Mouse (Mus musculus) kidney, embryonic 14.5 days (tissue): Measurements from ENCODE around the gene Map3k1. TPM values are rescaled to one million over a fixed set of nuclear protein-coding genes. Genes with fewer than 3 reads are reported as not detected.

Experiments used
- ATAC-seq: fragments of 200-750 bp; cut with Nextera tagmentation; 2 replicates; pipeline ENCODE4 v1.8.0; 2017; ENCODE audit warnings: moderate number of reproducible peaks, mild to moderate bottlenecking, moderate TSS enrichment, moderate library complexity; ENCODE audit not compliant: low FRiP score, low TSS enrichment
- H3K27ac ChIP-seq: fragments of 300-500 bp; sonication (generic); 2 replicates; pipeline ENCODE4 v1.5.1; 2014; ENCODE audit warnings: low read depth, mild to moderate bottlenecking, low read length, moderate library complexity, mixed read lengths
- H3K27me3 ChIP-seq: fragments of 300-500 bp; sonication (generic); 2 replicates; pipeline ENCODE4 v1.6.1; 2014; ENCODE audit warnings: mild to moderate bottlenecking, low read length; ENCODE audit not compliant: control insufficient read depth, insufficient read depth
- H3K36me3 ChIP-seq: fragments of 300-500 bp; sonication (generic); 2 replicates; pipeline ENCODE4 v1.6.1; 2014; ENCODE audit warnings: low read length, mixed read lengths; ENCODE audit not compliant: control insufficient read depth, insufficient read depth
- H3K4me1 ChIP-seq: fragments of 300-500 bp; sonication (generic); 2 replicates; pipeline ENCODE4 v1.6.1; 2014; ENCODE audit warnings: low read length, mixed read lengths; ENCODE audit not compliant: control insufficient read depth, insufficient read depth
- H3K4me2 ChIP-seq: fragments of 300-500 bp; sonication (generic); replicated peaks from 2 replicates; pipeline ENCODE4 v1.6.1; 2014; ENCODE audit warnings: low read depth, mild to moderate bottlenecking, low read length
- H3K4me3 ChIP-seq: fragments of 300-500 bp; sonication (generic); 2 replicates; pipeline ENCODE4 v1.5.1; 2014; ENCODE audit warnings: mild to moderate bottlenecking, low read length
- H3K9ac ChIP-seq: fragments of 300-500 bp; sonication (generic); 2 replicates; pipeline ENCODE4 v1.6.1; 2014; ENCODE audit warnings: low read depth, mild to moderate bottlenecking, low read length, moderate library complexity
- H3K9me3 ChIP-seq: fragments of 300-500 bp; sonication (generic); 2 replicates; pipeline ENCODE4 v1.6.1; 2016; ENCODE audit warnings: low read length; ENCODE audit not compliant: control insufficient read depth
- WGBS: fragments of 180-500 bp; shearing (Covaris S2); extraction: QIAGEN DNeasy Blood & Tissue Kit; methylation state at CpG from one replicate; pipeline ENCODE4 v1.1.7; 2014; 5-methylcytosine and 5-hydroxymethylcytosine counted together
- polyA plus RNA-seq: library from polyadenylated mRNA; unstranded; fragments of >200 nt; fragmentation: Nextera tagmentation; extraction: Ambion mirVana; gene quantifications from 2 replicates; pipeline ENCODE4 v1.2.1, GENCODE M21; 2014

Map3k1 gene
- polyA plus RNA-seq, 1 experiment from 2014 or later = 38.4 TPM

- 74% methylated on average over 11 of the region's 11 CpGs for WGBS
- H3K36me3 ChIP-seq = no peaks in the 10 kb centered on the region
- H3K27me3 ChIP-seq = no peaks in the 10 kb centered on the region
- H3K4me3 ChIP-seq = no peak overlapping the region
- H3K27ac ChIP-seq = no peak overlapping the region
- ATAC-seq = no peak
- no peak overlapping the region for H3K4me2 ChIP-seq
- no peaks in the 10 kb centered on the region for H3K4me1 ChIP-seq
- H3K9ac ChIP-seq = no peak overlapping the region
- H3K9me3 ChIP-seq = no peaks in the 10 kb centered on the region
These were observed 25.8 kb upstream of the Map3k1 start for GRCm38 (mm10) chr13:111834613-111835012.

GRCm38 (mm10) chr13:111829473-111829872 lies 20.7 kb upstream of the Map3k1 start:
- ATAC-seq = 0 out of 2 replicates have a peak, but pooled peaks have one; percentile 55
- 32% methylated on average over 2 of the region's 2 CpGs for WGBS

GRCm38 (mm10) chr13:111827481-111827880 lies 18.7 kb upstream of the Map3k1 start:
- Histone ChIP-seq H3K4me1 (no peaks in the 10 kb centered on the region), H3K4me3 (no peak overlapping the region), H3K27ac (no peak overlapping the region), H3K9me3 (no peaks in the 10 kb centered on the region), H3K27me3 (no peaks in the 10 kb centered on the region), H3K9ac (no peak overlapping the region), H3K36me3 (no peaks in the 10 kb centered on the region), H3K4me2 (no peak overlapping the region)
- ATAC-seq = no peak
- WGBS = 74% methylated on average over 4 of the region's 4 CpGs

More at GRCm38 (mm10) chr13:111829473-111829872, 20.7 kb upstream of the Map3k1 start:
- no peaks in the 10 kb centered on the region for H3K4me1 ChIP-seq
- H3K27me3 ChIP-seq = no peaks in the 10 kb centered on the region
- H3K9ac ChIP-seq = no peak overlapping the region
- no peaks in the 10 kb centered on the region for H3K9me3 ChIP-seq
- no peak overlapping the region for H3K27ac ChIP-seq
- H3K36me3 ChIP-seq = no peaks in the 10 kb centered on the region
- H3K4me2 ChIP-seq = no peak overlapping the region
- H3K4me3 ChIP-seq = no peak overlapping the region

DNA sequence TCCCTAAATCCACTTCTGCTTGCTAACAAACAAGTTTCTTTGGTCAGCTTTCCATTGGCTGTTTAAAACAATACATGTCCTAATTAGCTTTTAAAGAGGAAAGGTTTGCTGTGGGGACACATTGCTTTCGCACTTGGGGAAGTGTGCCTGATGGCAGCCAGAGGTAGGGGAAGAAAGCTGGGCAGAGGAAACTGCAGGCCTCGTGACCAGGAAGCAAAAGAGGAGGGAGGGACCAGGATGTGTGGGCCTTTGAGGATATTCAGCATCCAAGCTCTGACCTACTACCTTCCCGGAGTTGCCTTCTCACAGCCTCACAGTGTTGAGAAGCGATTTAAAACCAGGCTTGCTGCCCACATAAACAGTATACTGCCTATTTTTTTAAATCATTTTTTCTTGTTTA lies 15.4 kb upstream of the Map3k1 start:
- Histone ChIP-seq H3K4me1 (0 out of 2 replicates have a peak, but pooled peaks cover 2% of the 10 kb centered on the region), H3K4me2 (no peak overlapping the region), H3K9me3 (no peaks in the 10 kb centered on the region), H3K27me3 (no peaks in the 10 kb centered on the region), H3K36me3 (no peaks in the 10 kb centered on the region), H3K27ac (no peak overlapping the region), H3K9ac (no peak overlapping the region), H3K4me3 (no peak overlapping the region)
- no peak for ATAC-seq
- 58% methylated on average over 4 of the region's 4 CpGs for WGBS

GRCm38 (mm10) chr13:111821727-111822375 lies 13.1 kb upstream of the Map3k1 start:
- H3K4me1 ChIP-seq = 0 out of 2 replicates have a peak, but pooled peaks cover 2% of the 10 kb centered on the region
- no peak overlapping the region for H3K4me2 ChIP-seq
- no peak overlapping the region for H3K4me3 ChIP-seq
- H3K9me3 ChIP-seq = no peaks in the 10 kb centered on the region
- no peak overlapping the region for H3K27ac ChIP-seq
- no peaks in the 10 kb centered on the region for H3K36me3 ChIP-seq
- 89% methylated on average over 7 of the region's 7 CpGs for WGBS
- H3K9ac ChIP-seq = no peak overlapping the region
- H3K27me3 ChIP-seq = no peaks in the 10 kb centered on the region
- ATAC-seq = no peak

DNA sequence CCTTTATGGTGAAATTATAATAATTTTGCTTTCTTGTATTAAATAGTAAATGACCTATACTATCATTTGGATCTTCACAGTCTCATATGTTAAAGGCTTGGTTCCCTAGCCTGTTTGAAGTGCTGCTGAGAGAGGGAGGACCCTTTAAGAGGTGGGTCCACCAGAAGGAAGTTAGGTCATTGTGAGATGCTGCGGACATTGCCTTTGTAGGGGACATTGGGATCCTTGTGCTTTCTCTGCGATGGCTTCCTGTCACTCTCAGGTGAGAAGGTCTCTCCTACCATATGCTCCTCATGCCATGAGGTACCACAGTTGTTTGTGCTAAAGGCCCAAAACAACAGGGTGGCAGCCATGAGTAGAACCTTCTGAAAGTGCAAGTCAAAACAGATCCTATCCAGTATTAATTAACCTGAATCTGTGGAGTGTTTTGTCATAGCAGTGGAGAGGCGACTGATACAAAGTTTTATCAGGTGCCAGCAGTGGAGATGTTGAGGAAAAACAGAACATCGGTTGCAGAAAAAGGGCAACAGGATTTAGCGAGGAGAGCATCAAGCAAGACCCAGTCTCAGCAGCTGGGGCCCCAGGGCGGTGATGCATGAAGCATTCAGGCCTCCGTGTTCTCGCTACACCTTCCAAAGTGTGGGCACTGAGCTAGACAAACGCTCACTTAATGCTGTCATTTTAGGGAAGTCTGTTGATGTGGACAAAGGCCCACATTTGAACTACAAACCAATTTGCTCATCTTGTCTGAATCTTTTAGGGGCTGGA lies 11.0 kb upstream of the Map3k1 start:
- WGBS = 65% methylated on average over 9 of the region's 9 CpGs
- ATAC-seq = no peak
- Histone ChIP-seq H3K4me1 (0 out of 2 replicates have a peak, but pooled peaks cover 2% of the 10 kb centered on the region), H3K4me2 (no peak overlapping the region), H3K36me3 (no peaks in the 10 kb centered on the region), H3K9ac (no peak overlapping the region), H3K9me3 (peaks cover 4% of the 10 kb centered on the region; the same call in 1 of the 2 replicates), H3K27me3 (no peaks in the 10 kb centered on the region), H3K27ac (no peak overlapping the region), H3K4me3 (no peak overlapping the region)

- H3K9ac ChIP-seq = no peak overlapping the region
- no peak for ATAC-seq
- peaks cover 5% of the 10 kb centered on the region; the same call in 1 of the 2 replicates for H3K9me3 ChIP-seq
- H3K4me2 ChIP-seq = no peak overlapping the region
- H3K27ac ChIP-seq = no peak overlapping the region
- WGBS = 88% methylated on average over 4 of the region's 4 CpGs
- H3K4me1 ChIP-seq = 0 out of 2 replicates have a peak, but pooled peaks cover 2% of the 10 kb centered on the region
- no peaks in the 10 kb centered on the region for H3K27me3 ChIP-seq
- no peaks in the 10 kb centered on the region for H3K36me3 ChIP-seq
- no peak overlapping the region for H3K4me3 ChIP-seq
These were observed 10.3 kb upstream of the Map3k1 start for GRCm38 (mm10) chr13:111819106-111819505.

DNA sequence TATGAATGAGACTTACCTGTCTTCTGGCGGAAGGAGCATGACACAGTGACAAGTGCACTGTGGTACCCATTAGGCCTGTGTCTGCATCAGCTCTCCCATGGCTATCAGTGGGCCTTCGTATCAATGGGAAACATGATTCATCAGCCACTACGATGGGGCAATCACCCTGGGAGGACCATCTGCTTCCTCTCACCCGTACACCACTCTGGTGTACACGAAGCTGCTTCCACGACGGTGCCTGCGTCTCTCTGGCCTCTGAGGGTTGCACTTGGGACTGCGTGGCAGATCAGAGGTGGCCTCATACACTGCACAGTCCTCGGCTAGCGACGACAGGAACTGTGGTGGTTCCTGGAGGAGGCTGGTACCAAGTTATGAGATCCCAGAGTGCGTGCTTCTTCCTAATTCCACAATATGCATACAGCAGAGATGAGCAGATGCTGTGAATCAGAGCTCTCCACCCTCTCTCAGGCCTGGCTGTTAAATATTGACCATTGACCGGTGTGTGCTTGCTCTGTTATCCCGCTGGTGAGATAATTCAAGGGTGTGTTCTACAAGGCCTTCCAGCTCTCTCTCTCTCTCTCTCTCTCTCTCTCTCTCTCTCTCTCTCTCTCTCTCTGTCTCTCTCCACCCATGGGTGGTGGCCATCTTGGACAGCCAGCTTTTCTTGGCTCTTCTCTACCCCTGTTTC lies 9.6 kb upstream of the Map3k1 start:
- H3K9ac ChIP-seq = no peak overlapping the region
- H3K9me3 ChIP-seq = peaks cover 5% of the 10 kb centered on the region; the same call in 1 of the 2 replicates
- H3K36me3 ChIP-seq = no peaks in the 10 kb centered on the region
- H3K4me3 ChIP-seq = no peak overlapping the region
- H3K4me2 ChIP-seq = no peak overlapping the region
- no peak overlapping the region for H3K27ac ChIP-seq
- no peaks in the 10 kb centered on the region for H3K27me3 ChIP-seq
- WGBS = 85% methylated on average over 15 of the region's 15 CpGs
- no peak for ATAC-seq
- 0 out of 2 replicates have a peak, but pooled peaks cover 2% of the 10 kb centered on the region for H3K4me1 ChIP-seq
